Mouse (Mus musculus) kidney, embryonic 14.5 days (tissue): ENCODE data around the gene Plxna2. TPM values are rescaled to one million over a fixed set of nuclear protein-coding genes. Genes with fewer than 3 reads are reported as not detected.

Experiments
- ATAC-seq: fragments of 200-750 bp; cut with Nextera tagmentation; 2 replicates; pipeline ENCODE4 v1.8.0; 2017; ENCODE audit warnings: moderate number of reproducible peaks, mild to moderate bottlenecking, moderate TSS enrichment, moderate library complexity; ENCODE audit not compliant: low FRiP score, low TSS enrichment
- H3K27ac ChIP-seq: fragments of 300-500 bp; sonication (generic); 2 replicates; pipeline ENCODE4 v1.5.1; 2014; ENCODE audit warnings: low read depth, mild to moderate bottlenecking, low read length, moderate library complexity, mixed read lengths
- H3K27me3 ChIP-seq: fragments of 300-500 bp; sonication (generic); 2 replicates; pipeline ENCODE4 v1.6.1; 2014; ENCODE audit warnings: mild to moderate bottlenecking, low read length; ENCODE audit not compliant: control insufficient read depth, insufficient read depth
- H3K36me3 ChIP-seq: fragments of 300-500 bp; sonication (generic); 2 replicates; pipeline ENCODE4 v1.6.1; 2014; ENCODE audit warnings: low read length, mixed read lengths; ENCODE audit not compliant: control insufficient read depth, insufficient read depth
- H3K4me1 ChIP-seq: fragments of 300-500 bp; sonication (generic); 2 replicates; pipeline ENCODE4 v1.6.1; 2014; ENCODE audit warnings: low read length, mixed read lengths; ENCODE audit not compliant: control insufficient read depth, insufficient read depth
- H3K4me2 ChIP-seq: fragments of 300-500 bp; sonication (generic); replicated peaks from 2 replicates; pipeline ENCODE4 v1.6.1; 2014; ENCODE audit warnings: low read depth, mild to moderate bottlenecking, low read length
- H3K4me3 ChIP-seq: fragments of 300-500 bp; sonication (generic); 2 replicates; pipeline ENCODE4 v1.5.1; 2014; ENCODE audit warnings: mild to moderate bottlenecking, low read length
- H3K9ac ChIP-seq: fragments of 300-500 bp; sonication (generic); 2 replicates; pipeline ENCODE4 v1.6.1; 2014; ENCODE audit warnings: low read depth, mild to moderate bottlenecking, low read length, moderate library complexity
- H3K9me3 ChIP-seq: fragments of 300-500 bp; sonication (generic); 2 replicates; pipeline ENCODE4 v1.6.1; 2016; ENCODE audit warnings: low read length; ENCODE audit not compliant: control insufficient read depth
- WGBS: fragments of 180-500 bp; shearing (Covaris S2); extraction: QIAGEN DNeasy Blood & Tissue Kit; methylation state at CpG from one replicate; pipeline ENCODE4 v1.1.7; 2014; 5-methylcytosine and 5-hydroxymethylcytosine counted together
- polyA plus RNA-seq: library from polyadenylated mRNA; unstranded; fragments of >200 nt; fragmentation: Nextera tagmentation; extraction: Ambion mirVana; gene quantifications from 2 replicates; pipeline ENCODE4 v1.2.1, GENCODE M21; 2014

Plxna2 gene
- polyA plus RNA-seq, 1 experiment from 2014 or later = 7.4 TPM

DNA sequence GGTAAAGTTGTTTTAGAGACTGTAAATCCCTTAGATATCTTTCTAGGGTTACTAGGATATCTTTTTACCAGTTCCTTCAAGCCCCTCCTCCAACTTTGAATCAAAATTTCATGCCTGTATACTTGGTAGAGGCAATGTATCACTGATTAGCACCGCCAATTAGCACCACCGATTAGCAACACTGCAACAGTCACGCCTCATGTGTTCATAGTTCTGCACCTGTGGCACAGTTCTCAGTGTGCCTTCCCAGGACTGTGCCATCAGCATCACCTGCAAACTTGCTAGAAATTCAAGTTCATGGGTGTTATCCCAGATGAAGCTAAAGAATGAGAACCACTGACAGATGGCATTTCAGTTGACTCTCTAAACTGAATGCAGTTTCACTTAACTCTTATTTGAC lies 138.8 kb downstream of the Plxna2 start:
- Histone ChIP-seq H3K9me3 (no peaks in the 10 kb centered on the region), H3K4me2 (no peak overlapping the region), H3K4me3 (no peak overlapping the region), H3K9ac (no peak overlapping the region), H3K36me3 (no peaks in the 10 kb centered on the region), H3K27me3 (no peaks in the 10 kb centered on the region), H3K27ac (no peak overlapping the region), H3K4me1 (no peaks in the 10 kb centered on the region)
- no peak for ATAC-seq
- 87% methylated on average over 3 of the region's 3 CpGs for WGBS

DNA sequence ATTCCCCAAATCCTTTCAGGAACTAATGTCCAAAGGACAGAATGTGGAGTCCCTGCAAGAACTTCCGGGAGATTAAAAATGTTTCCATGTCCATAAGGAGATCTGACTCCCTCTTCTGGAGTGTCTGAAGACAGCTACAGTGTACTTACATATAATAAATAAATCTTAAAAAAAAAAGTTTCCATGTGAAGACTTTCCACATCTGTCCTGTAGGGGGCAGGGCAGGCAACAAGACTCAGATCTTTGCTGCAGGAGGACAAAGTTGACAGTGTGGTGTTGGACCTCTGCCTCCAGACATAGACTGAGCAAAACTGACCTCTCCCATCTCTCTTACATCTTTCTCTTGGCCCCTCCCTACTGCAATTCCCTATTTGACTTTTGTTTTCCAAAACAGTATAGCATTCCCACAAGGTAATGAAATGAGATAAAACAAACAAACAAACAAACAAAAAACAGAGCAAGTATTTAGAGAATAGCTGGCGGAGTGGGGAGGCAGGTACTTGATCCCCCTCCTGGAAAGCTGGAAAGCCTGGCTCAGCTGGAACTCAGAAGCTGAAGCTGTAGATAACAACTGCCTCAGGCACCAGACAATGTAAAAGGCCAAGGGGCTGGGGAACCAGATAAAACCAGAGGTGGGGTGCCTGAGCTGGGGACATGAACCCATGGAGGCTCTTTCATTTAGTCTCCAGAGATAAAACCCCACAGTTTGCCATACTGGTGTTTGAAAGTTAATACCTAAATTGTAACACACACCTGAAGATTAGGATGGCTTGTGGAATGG lies 143.6 kb downstream of the Plxna2 start:
- H3K4me3 ChIP-seq = no peak overlapping the region
- no peaks in the 10 kb centered on the region for H3K9me3 ChIP-seq
- ATAC-seq = no peak
- no peaks in the 10 kb centered on the region; the same call in 1 of the 2 replicates for H3K36me3 ChIP-seq
- H3K27me3 ChIP-seq = no peaks in the 10 kb centered on the region
- H3K9ac ChIP-seq = no peak overlapping the region
- no peak overlapping the region for H3K27ac ChIP-seq
- no peaks in the 10 kb centered on the region for H3K4me1 ChIP-seq
- WGBS = 84% methylated on average over 2 of the region's 2 CpGs
- H3K4me2 ChIP-seq = no peak overlapping the region

DNA sequence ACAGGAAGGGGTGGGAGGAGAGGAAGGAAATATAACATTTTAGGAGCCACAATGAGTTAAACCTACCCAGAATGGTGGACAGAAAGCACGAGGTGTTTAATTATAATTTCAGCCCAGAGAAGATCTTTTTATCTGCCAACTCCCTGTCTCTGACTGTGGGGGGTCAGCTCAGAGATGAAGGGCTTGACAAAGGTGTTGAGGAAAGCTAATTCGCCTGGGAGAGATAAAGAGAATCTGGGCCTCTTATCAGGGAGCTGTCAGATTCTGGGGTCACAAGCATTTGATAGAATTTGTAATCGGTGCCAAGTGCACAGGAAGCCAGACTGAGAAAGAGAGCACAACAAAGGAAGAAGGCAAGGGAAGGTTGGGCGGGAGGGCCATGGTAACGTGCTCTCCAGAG lies 144.9 kb downstream of the Plxna2 start:
- Histone ChIP-seq H3K36me3 (no peaks in the 10 kb centered on the region; the same call in 1 of the 2 replicates), H3K4me2 (no peak overlapping the region), H3K27me3 (no peaks in the 10 kb centered on the region), H3K9me3 (no peaks in the 10 kb centered on the region), H3K4me3 (no peak overlapping the region), H3K4me1 (no peaks in the 10 kb centered on the region), H3K27ac (no peak overlapping the region), H3K9ac (no peak overlapping the region)
- ATAC-seq = no peak
- WGBS = 75% methylated on average over 5 of the region's 5 CpGs

DNA sequence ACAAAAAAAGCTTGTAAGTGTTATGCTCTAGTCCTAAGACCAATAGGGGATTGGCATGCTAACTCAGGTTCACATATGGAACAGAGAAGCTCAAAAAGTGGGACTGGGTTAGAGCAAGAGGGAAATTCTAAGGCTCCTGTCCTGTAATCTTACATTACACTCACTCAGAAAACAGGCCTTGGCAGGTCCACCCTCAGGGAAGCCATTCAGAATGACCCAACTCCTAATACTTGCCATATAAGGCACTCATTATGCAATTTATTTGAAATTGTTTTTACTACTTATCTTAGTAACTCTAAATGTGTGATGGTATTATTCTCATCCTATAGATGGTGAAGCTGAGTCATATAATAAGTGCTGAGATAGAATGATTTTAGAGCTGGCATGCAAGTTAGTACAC lies 146.9 kb downstream of the Plxna2 start:
- Histone ChIP-seq H3K4me3 (no peak overlapping the region), H3K36me3 (no peaks in the 10 kb centered on the region; the same call in 1 of the 2 replicates), H3K4me1 (no peaks in the 10 kb centered on the region), H3K9me3 (no peaks in the 10 kb centered on the region), H3K9ac (no peak overlapping the region), H3K27me3 (no peaks in the 10 kb centered on the region), H3K27ac (no peak overlapping the region), H3K4me2 (no peak overlapping the region)
- no peak for ATAC-seq

DNA sequence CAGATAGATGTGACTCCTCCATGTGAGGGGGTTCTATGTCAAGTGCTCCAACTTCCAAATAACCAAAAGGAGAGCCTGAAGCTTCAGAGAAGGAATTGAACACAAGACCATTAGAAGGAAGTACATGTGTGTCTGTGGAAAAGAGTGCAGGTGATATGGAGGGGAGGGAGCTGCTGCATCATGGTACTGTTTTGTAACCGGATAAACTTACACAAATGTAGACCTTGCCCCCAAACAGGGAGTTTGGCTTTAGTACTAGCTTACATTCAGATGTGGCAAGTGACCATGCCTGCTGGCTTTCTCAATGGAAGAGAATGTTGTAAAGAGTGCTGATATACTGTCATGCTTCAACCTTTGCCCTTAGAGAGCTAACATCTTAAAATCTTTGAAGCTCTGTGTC lies 150.8 kb downstream of the Plxna2 start:
- H3K27me3 ChIP-seq = no peaks in the 10 kb centered on the region
- no peak overlapping the region for H3K27ac ChIP-seq
- H3K9ac ChIP-seq = no peak overlapping the region
- ATAC-seq = no peak
- H3K9me3 ChIP-seq = no peaks in the 10 kb centered on the region
- H3K4me1 ChIP-seq = no peaks in the 10 kb centered on the region
- 76% methylated on average over 1 of the region's 1 CpGs for WGBS
- no peak overlapping the region for H3K4me2 ChIP-seq
- H3K36me3 ChIP-seq = no peaks in the 10 kb centered on the region
- no peak overlapping the region for H3K4me3 ChIP-seq

DNA sequence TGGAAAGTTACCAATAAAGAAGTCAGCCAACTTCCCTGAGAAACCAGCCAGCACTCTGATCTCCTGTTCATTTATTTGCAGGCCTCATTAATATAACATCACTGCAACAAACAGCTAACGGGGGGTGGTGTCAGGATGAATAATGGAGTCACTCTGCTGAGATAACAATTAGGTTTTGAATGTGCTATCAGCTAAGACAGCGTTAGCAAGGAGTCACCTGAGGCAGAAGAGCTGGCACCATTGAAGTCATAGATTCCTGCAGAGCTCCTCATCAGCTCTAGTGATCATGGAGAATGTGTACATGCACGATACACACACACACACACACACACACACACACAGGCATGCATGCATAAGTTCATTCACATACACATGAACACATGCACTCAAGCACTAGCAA lies 154.0 kb downstream of the Plxna2 start:
- no peaks in the 10 kb centered on the region for H3K9me3 ChIP-seq
- no peak overlapping the region for H3K9ac ChIP-seq
- H3K27me3 ChIP-seq = no peaks in the 10 kb centered on the region
- 58% methylated on average over 3 of the region's 3 CpGs for WGBS
- H3K27ac ChIP-seq = no peak overlapping the region
- H3K4me1 ChIP-seq = no peaks in the 10 kb centered on the region
- no peak overlapping the region for H3K4me3 ChIP-seq
- no peaks in the 10 kb centered on the region for H3K36me3 ChIP-seq
- ATAC-seq = no peak
- no peak overlapping the region for H3K4me2 ChIP-seq

DNA sequence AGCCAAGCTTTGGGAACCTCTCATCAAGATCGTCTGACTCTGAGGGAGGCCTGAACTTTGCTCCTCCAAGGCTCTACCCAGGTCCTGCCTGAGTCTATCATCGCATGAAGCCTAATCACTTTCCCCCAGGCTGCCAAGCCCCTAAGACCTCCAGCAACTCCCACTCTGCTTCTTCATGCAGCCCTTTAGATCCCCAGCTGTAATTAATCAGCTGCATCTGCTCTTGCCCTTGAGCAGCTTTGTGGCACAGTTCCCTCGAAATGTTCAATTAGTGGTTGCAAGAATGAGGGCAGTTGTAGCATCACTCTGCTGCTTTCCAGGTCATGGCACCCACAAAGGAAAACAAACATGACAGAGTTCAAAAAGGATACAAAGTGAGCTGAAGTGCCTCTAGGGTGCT lies 155.9 kb downstream of the Plxna2 start:
- Histone ChIP-seq H3K4me1 (no peaks in the 10 kb centered on the region), H3K4me3 (no peak overlapping the region), H3K9ac (no peak overlapping the region), H3K4me2 (no peak overlapping the region), H3K36me3 (no peaks in the 10 kb centered on the region), H3K9me3 (no peaks in the 10 kb centered on the region), H3K27me3 (no peaks in the 10 kb centered on the region), H3K27ac (no peak overlapping the region)
- peak; percentile 43; the same call in 1 of the 2 replicates for ATAC-seq
- 18% methylated on average over 3 of the region's 3 CpGs for WGBS

DNA sequence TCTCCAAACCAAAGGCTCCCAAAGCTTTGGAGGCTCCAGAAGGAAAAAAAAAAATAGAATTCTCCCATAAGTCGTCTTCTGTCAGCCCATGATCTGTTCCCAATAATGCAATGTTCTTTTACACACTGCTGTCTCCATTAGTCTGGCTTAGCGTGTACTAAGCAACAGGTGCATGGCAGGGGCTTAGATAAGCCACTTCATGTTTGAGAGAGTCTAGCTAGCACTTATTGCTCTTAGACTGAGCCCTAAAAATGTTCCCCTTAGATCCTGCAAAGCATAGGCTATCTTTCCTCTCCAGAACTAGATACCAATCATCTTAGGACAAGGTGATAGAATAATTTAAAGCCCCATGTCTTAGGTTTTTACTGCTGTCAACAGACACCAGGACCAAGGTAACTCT lies 156.3 kb downstream of the Plxna2 start:
- 68% methylated on average over 2 of the region's 2 CpGs for WGBS
- no peak overlapping the region for H3K9ac ChIP-seq

DNA sequence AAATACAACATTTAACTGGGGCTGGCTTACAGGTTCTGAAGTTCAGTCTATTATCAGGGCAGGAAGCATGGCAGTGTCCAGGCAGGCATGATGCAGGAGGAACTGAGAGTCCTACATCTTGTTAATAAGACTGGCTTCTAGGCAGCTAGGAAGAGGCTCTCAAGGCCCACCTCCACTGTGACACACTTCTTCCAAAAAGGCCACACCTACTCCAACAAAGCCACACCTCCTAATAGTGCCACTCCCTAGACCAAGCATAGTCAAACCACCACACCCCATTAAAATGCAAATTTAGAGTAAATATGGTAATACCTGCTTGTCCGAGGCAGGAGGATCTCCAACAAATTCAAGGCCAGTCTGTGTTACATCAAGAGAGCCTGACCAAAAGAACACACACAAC lies 156.7 kb downstream of the Plxna2 start:
- no peak for ATAC-seq
- H3K9ac ChIP-seq = no peak overlapping the region
- WGBS = 73% methylated on average over 1 of the region's 1 CpGs
- H3K4me2 ChIP-seq = no peak overlapping the region
- no peaks in the 10 kb centered on the region for H3K9me3 ChIP-seq
- no peak overlapping the region for H3K27ac ChIP-seq
- no peak overlapping the region for H3K4me3 ChIP-seq
- no peaks in the 10 kb centered on the region for H3K4me1 ChIP-seq
- no peaks in the 10 kb centered on the region for H3K27me3 ChIP-seq
- no peaks in the 10 kb centered on the region for H3K36me3 ChIP-seq

More for the DNA sequence above, 156.3 kb downstream of the Plxna2 start:
- Histone ChIP-seq H3K4me2 (no peak overlapping the region), H3K4me1 (no peaks in the 10 kb centered on the region), H3K9me3 (no peaks in the 10 kb centered on the region), H3K27me3 (no peaks in the 10 kb centered on the region), H3K36me3 (no peaks in the 10 kb centered on the region), H3K27ac (no peak overlapping the region), H3K4me3 (no peak overlapping the region)
- no peak for ATAC-seq
